Mouse (Mus musculus): ENCODE results near the gene Pdcd2l. TPM values are rescaled to one million over a fixed set of nuclear protein-coding genes. Genes with fewer than 3 reads are reported as not detected.

The Pdcd2l gene
- polyA plus RNA-seq, 1 experiment from 2014 or later, result 84.3 TPM

DNA sequence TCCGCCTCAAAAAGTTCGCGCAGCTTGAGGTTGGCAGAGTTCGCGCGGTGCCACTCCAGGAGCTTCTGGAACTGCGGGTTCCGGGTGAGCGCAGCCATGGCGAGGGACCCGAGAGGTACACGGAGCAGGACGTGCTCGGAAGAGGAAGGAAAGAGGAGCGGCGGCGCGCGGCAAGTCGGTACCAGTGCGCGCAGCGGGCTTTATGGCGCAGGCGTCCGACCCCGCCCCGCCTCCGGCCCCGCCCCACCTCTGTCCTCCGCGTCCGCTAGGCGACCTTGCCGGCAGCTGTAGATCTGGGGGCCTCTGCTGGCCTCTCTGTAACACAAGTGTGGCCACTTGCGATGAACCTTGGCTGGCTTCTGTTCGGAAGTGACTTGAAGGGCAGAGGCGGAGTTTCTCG lies 33.7 kb upstream of the Pdcd2l start, which contains the start of gene Gpi1:
Gpi1 (minus strand) TSS at position 221 of the 400 bp plus-strand sequence.
- 0% methylated on average over 39 of the region's 39 CpGs for WGBS

DNA sequence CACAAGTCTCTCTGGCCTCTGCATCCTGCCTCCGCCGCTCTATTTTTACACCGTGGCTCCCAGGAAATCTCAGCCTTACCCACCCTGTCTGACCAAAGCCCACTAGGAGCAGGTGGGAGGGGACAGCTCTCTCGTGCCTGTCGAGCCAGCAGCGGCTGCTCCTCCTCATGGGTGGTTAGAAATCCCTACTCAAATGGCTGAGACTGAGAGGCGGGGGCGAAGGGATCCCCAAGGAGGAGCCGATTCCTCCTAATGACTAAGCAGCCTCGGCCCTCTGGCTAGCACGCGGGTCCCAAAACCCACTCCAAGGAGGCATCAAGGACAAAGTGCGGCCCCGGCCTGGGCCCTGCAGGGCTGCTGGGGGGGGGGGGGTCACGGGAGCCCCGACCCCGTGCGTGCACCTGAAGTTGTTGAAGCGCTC lies 33.2 kb upstream of the Pdcd2l start:
- Histone ChIP-seq H3K4me3 (ENCODE audit: low read depth, low read length) (peak overlapping the region; percentile 51), H3K4me2 (ENCODE audit: low read length) (peak overlapping the region; percentile 71), H3K36me3 (ENCODE audit: control insufficient read depth, insufficient read depth, low read length) (peaks cover 3% of the 10 kb centered on the region), H3K27me3 (ENCODE audit: control insufficient read depth, insufficient read depth, low read depth, low read length) (no peaks in the 10 kb centered on the region), H3K9me3 (replicated peaks; ENCODE audit: control insufficient read depth, low read length, poor library complexity, severe bottlenecking) (no peaks in the 10 kb centered on the region), H3K4me1 (ENCODE audit: control insufficient read depth, insufficient read depth, low read length) (peaks cover 26% of the 10 kb centered on the region), H3K27ac (ENCODE audit: low read length) (peak overlapping the region; percentile 74), H3K9ac (ENCODE audit: low read depth, low read length) (peak overlapping the region; percentile 67)
- peak; percentile 6; the same call in 1 of the 2 replicates for ATAC-seq
- under 1% methylated on average over 19 of the region's 19 CpGs for WGBS

More for the DNA sequence above, 33.7 kb upstream of the Pdcd2l start, which contains the start of gene Gpi1:
- peak within 1 kb of the TSS; percentile 51 for H3K4me3 ChIP-seq (ENCODE audit: low read depth, low read length)
- peak within 1 kb of the TSS; percentile 67 for H3K9ac ChIP-seq (ENCODE audit: low read depth, low read length)
- no peaks in the 10 kb centered on the region for H3K27me3 ChIP-seq (ENCODE audit: control insufficient read depth, insufficient read depth, low read depth, low read length)
- peak within 1 kb of the TSS; percentile 71 for H3K4me2 ChIP-seq (ENCODE audit: low read length)
- peak; percentile 47 for ATAC-seq
- H3K4me1 ChIP-seq (ENCODE audit: control insufficient read depth, insufficient read depth, low read length), result peaks cover 31% of the 10 kb centered on the region
- H3K9me3 ChIP-seq (replicated peaks; ENCODE audit: control insufficient read depth, low read length, poor library complexity, severe bottlenecking), result no peaks in the 10 kb centered on the region
- peaks cover 3% of the 10 kb centered on the region for H3K36me3 ChIP-seq (ENCODE audit: control insufficient read depth, insufficient read depth, low read length)
- H3K27ac ChIP-seq (ENCODE audit: low read length), result peak within 1 kb of the TSS; percentile 74

- Histone ChIP-seq H3K36me3 (ENCODE audit: control insufficient read depth, insufficient read depth, low read length) (peaks cover 3% of the 10 kb centered on the region), H3K9me3 (replicated peaks; ENCODE audit: control insufficient read depth, low read length, poor library complexity, severe bottlenecking) (no peaks in the 10 kb centered on the region), H3K9ac (ENCODE audit: low read depth, low read length) (peak overlapping the region; percentile 67), H3K4me2 (ENCODE audit: low read length) (peak overlapping the region; percentile 71), H3K4me1 (ENCODE audit: control insufficient read depth, insufficient read depth, low read length) (peaks cover 26% of the 10 kb centered on the region), H3K27ac (ENCODE audit: low read length) (peak overlapping the region; percentile 74), H3K27me3 (ENCODE audit: control insufficient read depth, insufficient read depth, low read depth, low read length) (no peaks in the 10 kb centered on the region), H3K4me3 (ENCODE audit: low read depth, low read length) (peak overlapping the region; percentile 51)
- 11% methylated on average over 5 of the region's 5 CpGs for WGBS
- ATAC-seq, result no peak
Observed at GRCm38 (mm10) chr7:34229153-34229552, 32.7 kb upstream of the Pdcd2l start.

DNA sequence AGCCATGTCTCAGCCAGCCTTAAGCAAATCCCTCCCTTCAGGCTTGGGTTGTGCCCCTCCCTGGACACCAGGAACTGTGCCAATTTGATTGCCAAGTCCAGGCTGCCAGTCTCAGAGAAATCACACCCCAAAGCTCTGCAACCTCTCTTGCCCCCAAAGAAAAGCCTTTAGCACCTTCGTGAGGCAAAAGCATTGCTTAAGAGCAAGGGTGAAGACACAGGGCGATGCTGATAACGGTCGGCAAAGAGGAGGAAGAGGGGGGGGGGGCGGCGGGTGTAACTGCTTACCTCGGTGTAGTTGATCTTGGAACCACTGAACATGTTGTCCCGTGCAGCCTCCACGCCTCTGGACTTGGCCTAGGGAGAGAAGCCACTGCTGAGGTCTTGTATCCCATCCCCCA lies 32.2 kb upstream of the Pdcd2l start:
- Histone ChIP-seq H3K27me3 (ENCODE audit: control insufficient read depth, insufficient read depth, low read depth, low read length) (no peaks in the 10 kb centered on the region), H3K9me3 (replicated peaks; ENCODE audit: control insufficient read depth, low read length, poor library complexity, severe bottlenecking) (no peaks in the 10 kb centered on the region), H3K27ac (ENCODE audit: low read length) (no peak overlapping the region), H3K4me1 (ENCODE audit: control insufficient read depth, insufficient read depth, low read length) (peaks cover 25% of the 10 kb centered on the region), H3K9ac (ENCODE audit: low read depth, low read length) (no peak overlapping the region), H3K4me2 (ENCODE audit: low read length) (peak overlapping the region; percentile 71), H3K4me3 (ENCODE audit: low read depth, low read length) (peak overlapping the region; percentile 51; the same call in 1 of the 2 replicates), H3K36me3 (ENCODE audit: control insufficient read depth, insufficient read depth, low read length) (peaks cover 3% of the 10 kb centered on the region)
- ATAC-seq, result no peak
- 74% methylated on average over 8 of the region's 9 CpGs for WGBS

GRCm38 (mm10) chr7:34226846-34227245 lies 30.4 kb upstream of the Pdcd2l start:
- ATAC-seq, result no peak
- Histone ChIP-seq H3K9ac (ENCODE audit: low read depth, low read length) (no peak overlapping the region), H3K4me3 (ENCODE audit: low read depth, low read length) (no peak overlapping the region), H3K27ac (ENCODE audit: low read length) (no peak overlapping the region), H3K9me3 (replicated peaks; ENCODE audit: control insufficient read depth, low read length, poor library complexity, severe bottlenecking) (no peaks in the 10 kb centered on the region), H3K4me1 (ENCODE audit: control insufficient read depth, insufficient read depth, low read length) (peaks cover 21% of the 10 kb centered on the region), H3K27me3 (ENCODE audit: control insufficient read depth, insufficient read depth, low read depth, low read length) (no peaks in the 10 kb centered on the region), H3K4me2 (ENCODE audit: low read length) (no peak overlapping the region), H3K36me3 (ENCODE audit: control insufficient read depth, insufficient read depth, low read length) (peaks cover 14% of the 10 kb centered on the region)
- WGBS, result 92% methylated on average over 12 of the region's 12 CpGs

- Histone ChIP-seq H3K4me3 (ENCODE audit: low read depth, low read length) (no peak overlapping the region), H3K27me3 (ENCODE audit: control insufficient read depth, insufficient read depth, low read depth, low read length) (no peaks in the 10 kb centered on the region), H3K36me3 (ENCODE audit: control insufficient read depth, insufficient read depth, low read length) (peaks cover 21% of the 10 kb centered on the region), H3K4me2 (ENCODE audit: low read length) (no peak overlapping the region), H3K9me3 (replicated peaks; ENCODE audit: control insufficient read depth, low read length, poor library complexity, severe bottlenecking) (no peaks in the 10 kb centered on the region), H3K9ac (ENCODE audit: low read depth, low read length) (no peak overlapping the region; the same call in 1 of the 2 replicates), H3K27ac (ENCODE audit: low read length) (no peak overlapping the region), H3K4me1 (ENCODE audit: control insufficient read depth, insufficient read depth, low read length) (peaks cover 21% of the 10 kb centered on the region)
- 87% methylated on average over 8 of the region's 8 CpGs for WGBS
- no peak for ATAC-seq
Observed at GRCm38 (mm10) chr7:34226086-34226485, 29.6 kb upstream of the Pdcd2l start.

DNA sequence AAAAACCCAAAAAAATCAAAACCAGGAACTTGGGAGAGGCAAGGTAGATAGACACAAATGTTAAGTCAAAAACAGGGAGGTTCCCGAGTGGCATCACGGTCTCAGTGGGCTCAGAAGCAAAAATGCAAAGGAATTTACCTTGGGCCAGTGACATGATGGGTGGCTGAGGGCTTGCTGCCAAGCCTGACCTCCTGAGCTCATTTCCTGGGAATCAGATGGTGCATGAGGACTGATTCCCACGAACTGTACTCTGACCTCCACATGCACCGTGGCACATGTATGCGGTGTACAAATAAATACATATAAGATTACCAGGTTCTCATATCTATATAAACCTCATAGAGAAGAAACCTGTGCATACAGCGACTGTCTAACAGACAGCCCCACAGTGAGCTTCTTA lies 27.8 kb upstream of the Pdcd2l start:
- H3K4me2 ChIP-seq (ENCODE audit: low read length), result no peak overlapping the region
- H3K9ac ChIP-seq (ENCODE audit: low read depth, low read length), result no peak overlapping the region
- no peak for ATAC-seq
- H3K4me3 ChIP-seq (ENCODE audit: low read depth, low read length), result no peak overlapping the region
- peaks cover 18% of the 10 kb centered on the region for H3K4me1 ChIP-seq (ENCODE audit: control insufficient read depth, insufficient read depth, low read length)
- 94% methylated on average over 6 of the region's 6 CpGs for WGBS
- H3K27ac ChIP-seq (ENCODE audit: low read length), result no peak overlapping the region
- no peaks in the 10 kb centered on the region for H3K9me3 ChIP-seq (replicated peaks; ENCODE audit: control insufficient read depth, low read length, poor library complexity, severe bottlenecking)
- peaks cover 35% of the 10 kb centered on the region for H3K36me3 ChIP-seq (ENCODE audit: control insufficient read depth, insufficient read depth, low read length)
- H3K27me3 ChIP-seq (ENCODE audit: control insufficient read depth, insufficient read depth, low read depth, low read length), result no peaks in the 10 kb centered on the region

DNA sequence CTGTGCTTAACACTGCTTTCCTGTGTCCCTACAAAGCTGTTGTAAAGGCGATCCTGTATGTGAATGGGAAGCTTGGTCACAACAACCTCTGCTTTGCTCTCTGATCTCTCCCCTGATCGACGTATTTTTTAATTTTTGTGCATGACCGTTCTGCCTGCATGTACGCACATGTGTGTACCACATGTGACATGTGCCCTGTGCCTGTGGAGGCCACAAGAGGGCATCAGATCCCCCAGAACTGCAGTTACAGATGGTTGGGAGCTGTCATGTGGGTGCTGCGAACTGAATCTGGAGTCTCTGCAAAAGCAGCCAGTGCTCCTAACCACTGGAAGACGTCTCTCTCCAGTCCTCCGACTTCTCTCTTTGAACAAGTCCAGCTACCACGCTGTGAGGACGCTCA lies 25.9 kb upstream of the Pdcd2l start:
- 97% methylated on average over 10 of the region's 10 CpGs for WGBS
- Histone ChIP-seq H3K4me2 (ENCODE audit: low read length) (no peak overlapping the region), H3K9ac (ENCODE audit: low read depth, low read length) (no peak overlapping the region), H3K27me3 (ENCODE audit: control insufficient read depth, insufficient read depth, low read depth, low read length) (no peaks in the 10 kb centered on the region), H3K36me3 (ENCODE audit: control insufficient read depth, insufficient read depth, low read length) (peaks cover 47% of the 10 kb centered on the region), H3K27ac (ENCODE audit: low read length) (no peak overlapping the region), H3K9me3 (replicated peaks; ENCODE audit: control insufficient read depth, low read length, poor library complexity, severe bottlenecking) (no peaks in the 10 kb centered on the region), H3K4me1 (ENCODE audit: control insufficient read depth, insufficient read depth, low read length) (no peaks in the 10 kb centered on the region), H3K4me3 (ENCODE audit: low read depth, low read length) (no peak overlapping the region)
- no peak for ATAC-seq

- 97% methylated on average over 9 of the region's 9 CpGs for WGBS
- H3K9ac ChIP-seq (ENCODE audit: low read depth, low read length), result no peak overlapping the region
- no peaks in the 10 kb centered on the region for H3K4me1 ChIP-seq (ENCODE audit: control insufficient read depth, insufficient read depth, low read length)
- H3K27me3 ChIP-seq (ENCODE audit: control insufficient read depth, insufficient read depth, low read depth, low read length), result no peaks in the 10 kb centered on the region
- no peaks in the 10 kb centered on the region for H3K9me3 ChIP-seq (replicated peaks; ENCODE audit: control insufficient read depth, low read length, poor library complexity, severe bottlenecking)
- H3K27ac ChIP-seq (ENCODE audit: low read length), result no peak overlapping the region
- H3K4me2 ChIP-seq (ENCODE audit: low read length), result no peak overlapping the region
- peaks cover 47% of the 10 kb centered on the region for H3K36me3 ChIP-seq (ENCODE audit: control insufficient read depth, insufficient read depth, low read length)
- ATAC-seq, result no peak
- H3K4me3 ChIP-seq (ENCODE audit: low read depth, low read length), result no peak overlapping the region
Observed at GRCm38 (mm10) chr7:34221594-34222250, 25.3 kb upstream of the Pdcd2l start.
